Mouse (Mus musculus): ENCODE measurements around the gene Ugcg. TPM values are rescaled to one million over a fixed set of nuclear protein-coding genes. Genes with fewer than 3 reads are reported as not detected.

Ugcg gene
- 19.2 and 35.3 TPM in 2 replicates for total RNA-seq (2014; rRNA removed; ENCODE audit: low replicate concordance)
- 6.2 TPM in 2 replicates for polyA plus RNA-seq (2015; fragmentation: Nextera tagmentation; extraction: Ambion mirVana)

GRCm38 (mm10) chr4:59188802-59189545 is at the start of gene Ugcg:
TSS of gene Ugcg (plus strand) at chr4:59189257.
- under 1% methylated on average over 51 of the region's 99 CpGs for WGBS
- Histone ChIP-seq H3K9ac (replicated peaks; ENCODE audit: low read depth, low read length) (peak within 1 kb of the TSS; percentile 91), H3K9me3 (replicated peaks; ENCODE audit: control insufficient read depth, low read length) (no peaks in the 10 kb centered on the region), H3K36me3 (replicated peaks; ENCODE audit: control insufficient read depth, insufficient read depth, low read length) (no peaks in the 10 kb centered on the region), H3K27me3 (ENCODE audit: control insufficient read depth, insufficient read depth, low read length) (no peaks in the 10 kb centered on the region), H3K4me2 (ENCODE audit: low read depth, low read length) (peak within 1 kb of the TSS; percentile 71), H3K4me3 (ENCODE audit: low read depth, low read length) (peak within 1 kb of the TSS; percentile 93), H3K27ac (ENCODE audit: low read depth) (peak within 1 kb of the TSS; percentile 94), H3K4me1 (ENCODE audit: control insufficient read depth, insufficient read depth) (no peaks in the 10 kb centered on the region)
- ATAC-seq (ENCODE audit: insufficient read depth, low read depth) (peak; percentile 90), DNase-seq (ENCODE audit: low spot score) (peak; percentile 66)
- no peak for TF ChIP-seq EP300 (IDR thresholded peaks at IDR 0.05; ENCODE audit: low read depth)
- no peak for TF ChIP-seq CTCF (IDR thresholded peaks at IDR 0.05; ENCODE audit: low read depth)

GRCm38 (mm10) chr4:59149043-59149442 is 40.0 kb upstream of the Ugcg start:
- Histone ChIP-seq H3K27ac (ENCODE audit: low read depth) (no peak overlapping the region), H3K9ac (replicated peaks; ENCODE audit: low read depth, low read length) (no peak overlapping the region), H3K4me1 (ENCODE audit: control insufficient read depth, insufficient read depth) (no peaks in the 10 kb centered on the region), H3K4me2 (ENCODE audit: low read depth, low read length) (no peak overlapping the region), H3K36me3 (replicated peaks; ENCODE audit: control insufficient read depth, insufficient read depth, low read length) (no peaks in the 10 kb centered on the region), H3K9me3 (replicated peaks; ENCODE audit: control insufficient read depth, low read length) (no peaks in the 10 kb centered on the region), H3K4me3 (ENCODE audit: low read depth, low read length) (no peak overlapping the region), H3K27me3 (ENCODE audit: control insufficient read depth, insufficient read depth, low read length) (no peaks in the 10 kb centered on the region)
- DNase-seq (ENCODE audit: low spot score), result no peak
- TF ChIP-seq EP300 (IDR thresholded peaks at IDR 0.05; ENCODE audit: low read depth), result no peak
- TF ChIP-seq CTCF (IDR thresholded peaks at IDR 0.05; ENCODE audit: low read depth), result no peak
- no peak; the same call in 1 of the 2 replicates for ATAC-seq (ENCODE audit: insufficient read depth, low read depth)
- 44% methylated on average over 5 of the region's 5 CpGs for WGBS

- Histone ChIP-seq H3K4me3 (ENCODE audit: low read depth, low read length) (no peak overlapping the region), H3K4me2 (ENCODE audit: low read depth, low read length) (no peak overlapping the region), H3K9me3 (replicated peaks; ENCODE audit: control insufficient read depth, low read length) (no peaks in the 10 kb centered on the region), H3K27me3 (ENCODE audit: control insufficient read depth, insufficient read depth, low read length) (no peaks in the 10 kb centered on the region), H3K9ac (replicated peaks; ENCODE audit: low read depth, low read length) (no peak overlapping the region), H3K36me3 (replicated peaks; ENCODE audit: control insufficient read depth, insufficient read depth, low read length) (no peaks in the 10 kb centered on the region), H3K4me1 (ENCODE audit: control insufficient read depth, insufficient read depth) (no peaks in the 10 kb centered on the region), H3K27ac (ENCODE audit: low read depth) (no peak overlapping the region)
- no peak for DNase-seq (ENCODE audit: low spot score)
- ATAC-seq (ENCODE audit: insufficient read depth, low read depth), result no peak
- no peak for TF ChIP-seq EP300 (IDR thresholded peaks at IDR 0.05; ENCODE audit: low read depth)
- TF ChIP-seq CTCF (IDR thresholded peaks at IDR 0.05; ENCODE audit: low read depth), result no peak
- 50% methylated on average over 5 of the region's 5 CpGs for WGBS
Measured at GRCm38 (mm10) chr4:59150907-59151306, 38.1 kb upstream of the Ugcg start.

GRCm38 (mm10) chr4:59151953-59152352 is 37.1 kb upstream of the Ugcg start:
- Histone ChIP-seq H3K36me3 (replicated peaks; ENCODE audit: control insufficient read depth, insufficient read depth, low read length) (no peaks in the 10 kb centered on the region), H3K4me2 (ENCODE audit: low read depth, low read length) (no peak overlapping the region), H3K4me3 (ENCODE audit: low read depth, low read length) (no peak overlapping the region), H3K27me3 (ENCODE audit: control insufficient read depth, insufficient read depth, low read length) (no peaks in the 10 kb centered on the region), H3K9me3 (replicated peaks; ENCODE audit: control insufficient read depth, low read length) (no peaks in the 10 kb centered on the region), H3K27ac (ENCODE audit: low read depth) (no peak overlapping the region), H3K9ac (replicated peaks; ENCODE audit: low read depth, low read length) (no peak overlapping the region), H3K4me1 (ENCODE audit: control insufficient read depth, insufficient read depth) (0 out of 2 replicates have a peak, but pooled peaks cover under 1% of the 10 kb centered on the region)
- TF ChIP-seq CTCF (IDR thresholded peaks at IDR 0.05; ENCODE audit: low read depth), result no peak
- DNase-seq (ENCODE audit: low spot score), result no peak
- no peak for ATAC-seq (ENCODE audit: insufficient read depth, low read depth)
- 67% methylated on average over 1 of the region's 1 CpGs for WGBS

GRCm38 (mm10) chr4:59156897-59157592 is 32.0 kb upstream of the Ugcg start:
- TF ChIP-seq CTCF (IDR thresholded peaks at IDR 0.05; ENCODE audit: low read depth), result no peak
- TF ChIP-seq EP300 (IDR thresholded peaks at IDR 0.05; ENCODE audit: low read depth), result no peak
- Histone ChIP-seq H3K36me3 (replicated peaks; ENCODE audit: control insufficient read depth, insufficient read depth, low read length) (no peaks in the 10 kb centered on the region), H3K27me3 (ENCODE audit: control insufficient read depth, insufficient read depth, low read length) (no peaks in the 10 kb centered on the region), H3K9ac (replicated peaks; ENCODE audit: low read depth, low read length) (no peak overlapping the region), H3K9me3 (replicated peaks; ENCODE audit: control insufficient read depth, low read length) (no peaks in the 10 kb centered on the region), H3K4me2 (ENCODE audit: low read depth, low read length) (no peak overlapping the region), H3K4me3 (ENCODE audit: low read depth, low read length) (no peak overlapping the region), H3K27ac (ENCODE audit: low read depth) (no peak overlapping the region), H3K4me1 (ENCODE audit: control insufficient read depth, insufficient read depth) (peaks cover 15% of the 10 kb centered on the region; the same call in 1 of the 2 replicates)
- DNase-seq (ENCODE audit: low spot score) (no peak), ATAC-seq (ENCODE audit: insufficient read depth, low read depth) (no peak)
- WGBS, result 38% methylated on average over 7 of the region's 7 CpGs
